Mouse (Mus musculus) hindbrain, embryonic 13.5 days (tissue): ENCODE measurements around the gene Atp5d. TPM values are rescaled to one million over a fixed set of nuclear protein-coding genes. Genes with fewer than 3 reads are reported as not detected.
A peak's percentile ranks its signal among the peaks of the same experiment; 100 is the strongest.

ENCODE experiments used
- ATAC-seq: fragments of 200-750 bp; cut with Nextera tagmentation; 2 replicates; pipeline ENCODE4 v1.8.0; 2017; ENCODE audit warnings: moderate TSS enrichment; ENCODE audit not compliant: low FRiP score
- H3K27ac ChIP-seq: fragments of 300-500 bp; sonication (generic); 2 replicates; pipeline ENCODE4 v1.5.1; 2015; ENCODE audit warnings: inconsistent platforms, mild to moderate bottlenecking, moderate library complexity
- H3K27me3 ChIP-seq: fragments of 300-500 bp; sonication (generic); 2 replicates; pipeline ENCODE4 v1.6.1; 2015; ENCODE audit warnings: mild to moderate bottlenecking, inconsistent platforms
- H3K36me3 ChIP-seq: fragments of 300-500 bp; sonication (generic); 2 replicates; pipeline ENCODE4 v1.6.1; 2015; ENCODE audit warnings: mild to moderate bottlenecking, inconsistent platforms
- H3K4me1 ChIP-seq: fragments of 300-500 bp; sonication (generic); replicated peaks from 2 replicates; pipeline ENCODE4 v1.6.1; 2015; ENCODE audit warnings: inconsistent platforms
- H3K4me2 ChIP-seq: fragments of 300-500 bp; sonication (generic); 2 replicates; pipeline ENCODE4 v1.6.1; 2015; ENCODE audit warnings: inconsistent platforms, mild to moderate bottlenecking, moderate library complexity
- H3K4me3 ChIP-seq: fragments of 300-500 bp; sonication (generic); 2 replicates; pipeline ENCODE4 v1.5.1; 2015; ENCODE audit warnings: mild to moderate bottlenecking, inconsistent platforms
- H3K9ac ChIP-seq: fragments of 300-500 bp; sonication (generic); 2 replicates; pipeline ENCODE4 v1.6.1; 2015; ENCODE audit warnings: mild to moderate bottlenecking, inconsistent platforms
- H3K9me3 ChIP-seq: fragments of 300-500 bp; sonication (generic); 2 replicates; pipeline ENCODE4 v1.6.1; 2016; ENCODE audit warnings: inconsistent platforms
- WGBS: fragments of 180-500 bp; shearing (Covaris S2); methylation state at CpG from one replicate; pipeline ENCODE4 v1.1.7; 2015; 5-methylcytosine and 5-hydroxymethylcytosine counted together
- polyA plus RNA-seq: library from polyadenylated mRNA; unstranded; fragments of >200 nt; fragmentation: Nextera tagmentation; extraction: Ambion mirVana; gene quantifications from 2 replicates; pipeline ENCODE4 v1.2.1, GENCODE M21; 2015

Atp5d gene
- polyA plus RNA-seq, 1 experiment from 2014 or later: 449 TPM

- H3K4me3 ChIP-seq: no peak overlapping the region
- no peak overlapping the region for H3K9ac ChIP-seq
- 92% methylated on average over 2 of the region's 2 CpGs for WGBS
- ATAC-seq: no peak
- H3K27me3 ChIP-seq: no peaks in the 10 kb centered on the region
- peaks cover 48% of the 10 kb centered on the region for H3K4me1 ChIP-seq
- no peak overlapping the region for H3K27ac ChIP-seq
- H3K4me2 ChIP-seq: no peak overlapping the region
- H3K9me3 ChIP-seq: no peaks in the 10 kb centered on the region
- peaks cover 65% of the 10 kb centered on the region for H3K36me3 ChIP-seq
Measured at GRCm38 (mm10) chr10:80121639-80122038, 16.8 kb upstream of the Atp5d start.

GRCm38 (mm10) chr10:80123932-80124562 is 14.4 kb upstream of the Atp5d start:
- H3K27me3 ChIP-seq: no peaks in the 10 kb centered on the region
- peaks cover 81% of the 10 kb centered on the region for H3K36me3 ChIP-seq
- peak overlapping the region; percentile 49; the same call in 1 of the 2 replicates for H3K9ac ChIP-seq
- ATAC-seq: no peak
- WGBS: 95% methylated on average over 9 of the region's 9 CpGs
- H3K9me3 ChIP-seq: no peaks in the 10 kb centered on the region
- H3K4me1 ChIP-seq: peaks cover 24% of the 10 kb centered on the region
- no peak overlapping the region for H3K4me3 ChIP-seq
- no peak overlapping the region for H3K27ac ChIP-seq
- no peak overlapping the region for H3K4me2 ChIP-seq

GRCm38 (mm10) chr10:80127920-80128319 is 10.5 kb upstream of the Atp5d start:
- H3K4me3 ChIP-seq: no peak overlapping the region
- H3K36me3 ChIP-seq: peaks cover 98% of the 10 kb centered on the region
- no peak overlapping the region for H3K4me2 ChIP-seq
- 92% methylated on average over 8 of the region's 8 CpGs for WGBS
- no peak overlapping the region for H3K9ac ChIP-seq
- peaks cover 24% of the 10 kb centered on the region for H3K4me1 ChIP-seq
- no peaks in the 10 kb centered on the region for H3K9me3 ChIP-seq
- H3K27me3 ChIP-seq: 0 out of 2 replicates have a peak, but pooled peaks cover 7% of the 10 kb centered on the region
- ATAC-seq: no peak
- no peak overlapping the region; the same call in 1 of the 2 replicates for H3K27ac ChIP-seq

GRCm38 (mm10) chr10:80129846-80130245 is 8.6 kb upstream of the Atp5d start:
- peaks cover 23% of the 10 kb centered on the region for H3K4me1 ChIP-seq
- 94% methylated on average over 9 of the region's 9 CpGs for WGBS
- no peaks in the 10 kb centered on the region for H3K9me3 ChIP-seq
- H3K36me3 ChIP-seq: peaks cover 100% of the 10 kb centered on the region
- H3K27me3 ChIP-seq: peaks cover 11% of the 10 kb centered on the region; the same call in 1 of the 2 replicates
- ATAC-seq: no peak
- H3K9ac ChIP-seq: 0 out of 2 replicates have a peak overlapping the region, but pooled peaks have one; percentile 1
- H3K4me3 ChIP-seq: no peak overlapping the region
- no peak overlapping the region for H3K27ac ChIP-seq
- no peak overlapping the region for H3K4me2 ChIP-seq

- no peak for ATAC-seq
- Histone ChIP-seq H3K36me3 (peaks cover 100% of the 10 kb centered on the region), H3K27ac (no peak overlapping the region), H3K4me3 (no peak overlapping the region), H3K9ac (no peak overlapping the region), H3K9me3 (no peaks in the 10 kb centered on the region), H3K27me3 (peaks cover 17% of the 10 kb centered on the region; the same call in 1 of the 2 replicates), H3K4me2 (no peak overlapping the region), H3K4me1 (peaks cover 20% of the 10 kb centered on the region)
- WGBS: 86% methylated on average over 18 of the region's 18 CpGs
Measured at GRCm38 (mm10) chr10:80130403-80131031, 7.9 kb upstream of the Atp5d start.

- Histone ChIP-seq H3K9me3 (no peaks in the 10 kb centered on the region), H3K4me1 (peaks cover 27% of the 10 kb centered on the region), H3K27ac (peak overlapping the region; percentile 13; the same call in 1 of the 2 replicates), H3K4me3 (peak overlapping the region; percentile 9), H3K36me3 (peaks cover 100% of the 10 kb centered on the region), H3K4me2 (peak overlapping the region; percentile 23), H3K27me3 (peaks cover 25% of the 10 kb centered on the region), H3K9ac (peak overlapping the region; percentile 49)
- ATAC-seq: peak; percentile 34; the same call in 1 of the 2 replicates
- 8% methylated on average over 55 of the region's 55 CpGs for WGBS
Measured at GRCm38 (mm10) chr10:80131316-80131951, 7.0 kb upstream of the Atp5d start.

- Histone ChIP-seq H3K27ac (peak overlapping the region; percentile 13; the same call in 1 of the 2 replicates), H3K4me3 (peak overlapping the region; percentile 9), H3K9ac (peak overlapping the region; percentile 49), H3K36me3 (peaks cover 97% of the 10 kb centered on the region), H3K27me3 (peaks cover 30% of the 10 kb centered on the region), H3K9me3 (no peaks in the 10 kb centered on the region), H3K4me2 (peak overlapping the region; percentile 23), H3K4me1 (peaks cover 32% of the 10 kb centered on the region)
- WGBS: 34% methylated on average over 27 of the region's 27 CpGs
- no peak for ATAC-seq
Measured at GRCm38 (mm10) chr10:80131952-80132350, 6.5 kb upstream of the Atp5d start.

- Histone ChIP-seq H3K4me3 (no peak overlapping the region), H3K36me3 (peaks cover 83% of the 10 kb centered on the region), H3K27me3 (peaks cover 32% of the 10 kb centered on the region), H3K9me3 (no peaks in the 10 kb centered on the region), H3K4me2 (no peak overlapping the region), H3K27ac (no peak overlapping the region), H3K4me1 (peaks cover 46% of the 10 kb centered on the region), H3K9ac (no peak overlapping the region)
- 81% methylated on average over 8 of the region's 8 CpGs for WGBS
- no peak for ATAC-seq
Measured at GRCm38 (mm10) chr10:80133226-80133849, 5.1 kb upstream of the Atp5d start.

- H3K27ac ChIP-seq: no peak overlapping the region
- peaks cover 32% of the 10 kb centered on the region for H3K27me3 ChIP-seq
- no peak overlapping the region for H3K4me2 ChIP-seq
- peaks cover 72% of the 10 kb centered on the region for H3K36me3 ChIP-seq
- H3K4me1 ChIP-seq: peaks cover 50% of the 10 kb centered on the region
- H3K9me3 ChIP-seq: no peaks in the 10 kb centered on the region
- ATAC-seq: no peak
- no peak overlapping the region for H3K4me3 ChIP-seq
- WGBS: 91% methylated on average over 9 of the region's 9 CpGs
- H3K9ac ChIP-seq: no peak overlapping the region
Measured at GRCm38 (mm10) chr10:80134421-80134820, 4.0 kb upstream of the Atp5d start.

- Histone ChIP-seq H3K9ac (no peak overlapping the region), H3K4me1 (peaks cover 54% of the 10 kb centered on the region), H3K27me3 (peaks cover 29% of the 10 kb centered on the region), H3K4me3 (no peak overlapping the region), H3K27ac (no peak overlapping the region), H3K4me2 (no peak overlapping the region), H3K36me3 (peaks cover 65% of the 10 kb centered on the region), H3K9me3 (no peaks in the 10 kb centered on the region)
- ATAC-seq: no peak
- WGBS: 88% methylated on average over 10 of the region's 10 CpGs
Measured at GRCm38 (mm10) chr10:80135161-80135560, 3.3 kb upstream of the Atp5d start.

GRCm38 (mm10) chr10:80135641-80136040 is 2.8 kb upstream of the Atp5d start:
- H3K27ac ChIP-seq: no peak overlapping the region
- peaks cover 29% of the 10 kb centered on the region for H3K27me3 ChIP-seq
- peaks cover 60% of the 10 kb centered on the region for H3K36me3 ChIP-seq
- WGBS: 97% methylated on average over 1 of the region's 1 CpGs
- peak overlapping the region; percentile 82; the same call in 1 of the 2 replicates for H3K4me3 ChIP-seq
- H3K4me2 ChIP-seq: peak overlapping the region; percentile 93; the same call in 1 of the 2 replicates
- no peaks in the 10 kb centered on the region for H3K9me3 ChIP-seq
- H3K9ac ChIP-seq: no peak overlapping the region
- ATAC-seq: no peak
- H3K4me1 ChIP-seq: peaks cover 57% of the 10 kb centered on the region
